9 mouse cellular contexts compared by ENCODE assay signal in genomic region chr5:117133446-117134065, GRCm38 (mm10). TPM values are rescaled to one million over a fixed set of nuclear protein-coding genes. Genes with fewer than 3 reads are reported as not detected.
DNase-seq lines count a peak whose midpoint lies in the region; TF ChIP-seq lines count a peak whose summit lies in the region.
"Had no signal": no experiment of that assay in that cellular context is flagged by ENCODE, and none has a peak within 500 bp of the region (broad histone marks: within the 10 kb centered on the region; RNA-seq: fewer than 3 reads in every experiment).

No protein-coding gene starts in this region.

- TF ChIP-seq CTCF in heart, adult 2 months (IDR thresholded peaks at IDR 0.05) = no peak

- intact Hi-C loops in heart, adult 2 months (cut with DNase I) = no loop called here
- intact Hi-C loops in heart, postnatal 25 days (cut with DNase I) = no loop called here
- intact Hi-C loops in gastrocnemius, postnatal 36 days (cut with DNase I) = no loop called here

- no peaks in the 10 kb centered on the region for H3K27me3 ChIP-seq in heart, adult 2 months (ENCODE audit: control insufficient read depth, insufficient read depth, low read length)
- H3K27me3 ChIP-seq: neural tube, embryonic 12.5 days had no signal

- H3K4me1 ChIP-seq in heart, adult 2 months (ENCODE audit: control insufficient read depth, insufficient read depth, low read length) = peaks cover 13% of the 10 kb centered on the region

- H3K36me3 ChIP-seq in heart, adult 2 months (ENCODE audit: control insufficient read depth, insufficient read depth, low read length) = no peaks in the 10 kb centered on the region
- H3K36me3 ChIP-seq: neural tube, embryonic 12.5 days had no signal

- H3K27ac ChIP-seq in heart, adult 2 months = peak overlapping the region; percentile 36; the same call in 1 of the 2 replicates
- H3K27ac ChIP-seq: neural tube, embryonic 12.5 days had no signal

- peak in 1 of 2 experiments; percentile 69 for DNase-seq in heart, adult 2 months
- DNase-seq in heart, postnatal 25 days (ENCODE audit: low spot score) = no peak
- peak; percentile 85 for DNase-seq in induced T-regulatory cell, adult 2 months (ENCODE audit: low read depth)
- DNase-seq in lung, postnatal 4 days = peak; percentile 71 to 79
- peak; percentile 88 for DNase-seq in thymus, postnatal 14 days
- DNase-seq in kidney, adult 9 months = no peak
- DNase-seq in gastrocnemius, postnatal 36 days = no peak
- DNase-seq in cerebellum, postnatal 25 days = no peak

- TF ChIP-seq POLR2A in heart, adult 2 months (IDR thresholded peaks at IDR 0.05; ENCODE audit: insufficient read depth, low read depth, low read length) = no peak

- no peak overlapping the region for H3K4me3 ChIP-seq in heart, adult 2 months
- H3K4me3 ChIP-seq: neural tube, embryonic 12.5 days had no signal

- 76% methylated on average over 17 of the region's 17 CpGs for WGBS in heart, adult 2 months

- H3K79me2 ChIP-seq in heart, adult 2 months (replicated peaks; ENCODE audit: control insufficient read depth, insufficient read depth, low read length) = no peaks in the 10 kb centered on the region; the same call in 1 of the 2 replicates

- TF ChIP-seq EP300 in heart, adult 2 months (IDR thresholded peaks at IDR 0.05; ENCODE audit: insufficient read depth, low read depth, low read length) = no peak

- no peak overlapping the region for H3K9ac ChIP-seq in heart, adult 2 months (ENCODE audit: low read depth, low read length)
- H3K9ac ChIP-seq: neural tube, embryonic 12.5 days had no signal

RNA-seq across cellular contexts. Expression of gene Taok3, which starts 13.6 kb away (rescaled TPM):
- total RNA-seq in heart, adult 2 months (2021) = 1 to 10 TPM; 6.2 to 7.8 TPM
- polyA plus RNA-seq in heart, adult 2 months (2012; rRNA removed) = 3.1 and 4.7 TPM in 2 replicates
- 1 to 10 TPM; 7.6 to 7.9 TPM for total RNA-seq in heart, postnatal 25 days (2021)
- total RNA-seq in gastrocnemius, postnatal 36 days (2021) = 1 to 10 TPM; 3.9 to 4.3 TPM

RNA-seq across cellular contexts. Expression of gene Suds3, which starts 17.6 kb away (rescaled TPM):
- total RNA-seq in heart, adult 2 months (2021) = 100 to 1,000 TPM in 1 of 2 experiments, 10 to 100 TPM in 1; 76.8 to 112 TPM
- polyA plus RNA-seq in heart, adult 2 months (2012; rRNA removed) = 44.7 and 55.9 TPM in 2 replicates
- 10 to 100 TPM; 87.3 to 90.4 TPM for total RNA-seq in heart, postnatal 25 days (2021)
- 10 to 100 TPM; 70.7 to 72.4 TPM for total RNA-seq in gastrocnemius, postnatal 36 days (2021)

Comparison
In these comparisons a context has a peak if more than half of its experiments do, and no peak if none do; other contexts are left out.
1. DNase-seq: peak in induced T-regulatory cell, adult 2 months (single experiment), lung, postnatal 4 days (2 of 2) and thymus, postnatal 14 days (single experiment); none in heart, postnatal 25 days (single experiment), kidney, adult 9 months (single experiment), gastrocnemius, postnatal 36 days (0 of 2) and cerebellum, postnatal 25 days (0 of 2).